ENCODE assay signal across 17 mouse cellular contexts in genomic region chr5:121118345-121118744, GRCm38 (mm10).
A peak's percentile ranks its signal among the peaks of the same experiment; 100 is the strongest.
DNase-seq lines count a peak whose midpoint lies in the region; ATAC-seq and TF ChIP-seq lines count a peak whose summit lies in the region.
"Had no signal": no experiment of that assay in that cellular context is flagged by ENCODE, and none has a peak within 500 bp of the region (broad histone marks: within the 10 kb centered on the region; RNA-seq: fewer than 3 reads in every experiment).

No protein-coding gene starts in this region.

- TF ChIP-seq CTCF in cerebellum, adult 2 months (IDR thresholded peaks at IDR 0.05; ENCODE audit: borderline replicate concordance, insufficient read depth, low read depth, low read length), result no peak

- no peak overlapping the region for H3K4me3 ChIP-seq in limb, embryonic 14.5 days (replicated peaks; ENCODE audit: low read length)
- no peak overlapping the region for H3K4me3 ChIP-seq in limb, embryonic 10.5 days
- H3K4me3 ChIP-seq in cerebellum, adult 2 months (replicated peaks; ENCODE audit: insufficient read depth, low read depth, low read length), result no peak overlapping the region
- H3K4me3 ChIP-seq: forebrain, embryonic 12.5 days; heart, embryonic 10.5 days; midbrain, embryonic 12.5 days had no signal

- H3K9ac ChIP-seq in limb, embryonic 14.5 days (ENCODE audit: low read depth, low read length, severe bottlenecking), result no peak overlapping the region
- H3K9ac ChIP-seq: forebrain, embryonic 12.5 days; liver, embryonic 14.5 days; midbrain, embryonic 12.5 days had no signal

- no peak for TF ChIP-seq POLR2A in limb, embryonic 14.5 days (IDR thresholded peaks at IDR 0.05; ENCODE audit: borderline replicate concordance, extremely low read depth, insufficient read depth, insufficient read length)
- TF ChIP-seq POLR2A in cerebellum, adult 2 months (IDR thresholded peaks at IDR 0.05; ENCODE audit: borderline replicate concordance, insufficient read depth, low read length), result no peak

- H3K4me2 ChIP-seq in limb, embryonic 14.5 days (replicated peaks; ENCODE audit: low read depth, low read length, severe bottlenecking), result no peak overlapping the region
- H3K4me2 ChIP-seq: forebrain, embryonic 12.5 days; midbrain, embryonic 12.5 days had no signal

- no peak; the same call in 1 of the 2 replicates for ATAC-seq in limb, embryonic 14.5 days (ENCODE audit: low FRiP score, low read depth)
- ATAC-seq: activated CD4-positive, CD25-positive, alpha-beta regulatory T cell, adult 4 months had no signal

- no peaks in the 10 kb centered on the region for H3K27me3 ChIP-seq in limb, embryonic 14.5 days (ENCODE audit: control insufficient read depth, insufficient read depth, low read length)
- H3K27me3 ChIP-seq in limb, embryonic 10.5 days (ENCODE audit: low read depth, poor library complexity, severe bottlenecking), result no peaks in the 10 kb centered on the region
- no peaks in the 10 kb centered on the region for H3K27me3 ChIP-seq in cerebellum, adult 2 months (ENCODE audit: control insufficient read depth, insufficient read depth, low read length)
- H3K27me3 ChIP-seq: CH12.LX; forebrain, embryonic 12.5 days; midbrain, embryonic 12.5 days had no signal

- WGBS in limb, embryonic 14.5 days, result 35% methylated on average over 4 of the region's 4 CpGs
- WGBS in limb, embryonic 10.5 days, result 58% methylated on average over 4 of the region's 4 CpGs
- 17% methylated on average over 4 of the region's 4 CpGs for WGBS in cerebellum, adult 2 months

- H3K4me1 ChIP-seq in limb, embryonic 14.5 days (ENCODE audit: control insufficient read depth, insufficient read depth, low read length), result no peaks in the 10 kb centered on the region
- H3K4me1 ChIP-seq in limb, embryonic 10.5 days, result peaks cover 17% of the 10 kb centered on the region; the same call in 1 of the 2 replicates
- H3K4me1 ChIP-seq in cerebellum, adult 2 months (ENCODE audit: control insufficient read depth, insufficient read depth, low read length), result peaks cover 49% of the 10 kb centered on the region

- no peak for DNase-seq in limb, embryonic 14.5 days (ENCODE audit: low spot score)
- no peak for DNase-seq in limb, embryonic 10.5 days (ENCODE audit: low spot score)
- DNase-seq in cerebellum, adult 2 months, result peak; percentile 59 to 75
- DNase-seq in cerebellum, postnatal 36 days, result peak; percentile 37 to 56
- peak; percentile 33 for DNase-seq in kidney, postnatal 14 days
- DNase-seq in B cell, adult 2 months, result no peak
- DNase-seq in ovary, postnatal 14 days (ENCODE audit: low spot score), result no peak
- DNase-seq: adrenal gland, postnatal 36 days; gastrocnemius, postnatal 14 days; layer of hippocampus, adult 9-11 months; lung, postnatal 14 days had no signal

- H3K27ac ChIP-seq in limb, embryonic 14.5 days (replicated peaks; ENCODE audit: low read depth, low read length), result peak overlapping the region; percentile 34; the same call in 1 of the 2 replicates
- no peak overlapping the region for H3K27ac ChIP-seq in limb, embryonic 10.5 days
- peak overlapping the region; percentile 37 for H3K27ac ChIP-seq in cerebellum, adult 2 months (ENCODE audit: insufficient read depth, low read length)
- H3K27ac ChIP-seq: forebrain, embryonic 12.5 days; heart, embryonic 10.5 days; liver, embryonic 14.5 days; midbrain, embryonic 12.5 days had no signal

- no peaks in the 10 kb centered on the region for H3K9me3 ChIP-seq in limb, embryonic 14.5 days (ENCODE audit: control insufficient read depth, low read length)
- H3K9me3 ChIP-seq in limb, embryonic 10.5 days (replicated peaks), result no peaks in the 10 kb centered on the region
- H3K9me3 ChIP-seq: forebrain, embryonic 12.5 days; heart, embryonic 10.5 days; midbrain, embryonic 12.5 days had no signal

- H3K36me3 ChIP-seq in limb, embryonic 14.5 days (ENCODE audit: control insufficient read depth, insufficient read depth, low read length), result no peaks in the 10 kb centered on the region
- H3K36me3 ChIP-seq in limb, embryonic 10.5 days, result no peaks in the 10 kb centered on the region
- H3K36me3 ChIP-seq: forebrain, embryonic 12.5 days; midbrain, embryonic 12.5 days had no signal

Comparison
In these comparisons a context has a peak if more than half of its experiments do, and no peak if none do; other contexts are left out.
1. DNase-seq: peak in cerebellum, adult 2 months (2 of 2), cerebellum, postnatal 36 days (2 of 2) and kidney, postnatal 14 days (single experiment); none in limb, embryonic 14.5 days (single experiment), limb, embryonic 10.5 days (single experiment), B cell, adult 2 months (0 of 2) and ovary, postnatal 14 days (single experiment).